Mouse (Mus musculus) splenic B cell, adult 2 months (primary cell): ENCODE results near the gene Cse1l.

Experiments used
- DNase-seq: peaks from one replicate; pipeline ENCODE4 v3.0.0-alpha.2; 2011; ENCODE audit warnings: low read depth, low spot score
- H3K27me3 ChIP-seq: 2 replicates; pipeline ENCODE4 v1.6.1; 2012; ENCODE audit warnings: mild to moderate bottlenecking, low read length, moderate library complexity, mixed read lengths; ENCODE audit not compliant: control insufficient read depth, poor library complexity, insufficient read depth, severe bottlenecking
- H3K36me3 ChIP-seq: 2 replicates; pipeline ENCODE4 v1.6.1; 2012; ENCODE audit warnings: mild to moderate bottlenecking, low read length, moderate library complexity, mixed read lengths; ENCODE audit not compliant: control insufficient read depth, poor library complexity, insufficient read depth, severe bottlenecking

Gene Cse1l

GRCm38 (mm10) chr2:166974177-166974872 is 68.5 kb downstream of the Cse1l start:
- peak; percentile 46 for DNase-seq
- no peaks in the 10 kb centered on the region for H3K27me3 ChIP-seq
- no peaks in the 10 kb centered on the region for H3K36me3 ChIP-seq

- H3K36me3 ChIP-seq, result no peaks in the 10 kb centered on the region
- peak; percentile 32 for DNase-seq
These were observed 70.5 kb downstream of the Cse1l start for GRCm38 (mm10) chr2:166976356-166976755.

GRCm38 (mm10) chr2:166977490-166977889 is 71.7 kb downstream of the Cse1l start:
- no peak for DNase-seq
- H3K27me3 ChIP-seq, result no peaks in the 10 kb centered on the region
- no peaks in the 10 kb centered on the region for H3K36me3 ChIP-seq

More at GRCm38 (mm10) chr2:166976356-166976755, 70.5 kb downstream of the Cse1l start:
- no peaks in the 10 kb centered on the region for H3K27me3 ChIP-seq

- DNase-seq, result peak; percentile 56
- Histone ChIP-seq H3K36me3 (0 out of 2 replicates have a peak, but pooled peaks cover 2% of the 10 kb centered on the region), H3K27me3 (no peaks in the 10 kb centered on the region)
These were observed 74.3 kb downstream of the Cse1l start for GRCm38 (mm10) chr2:166980161-166980560.

GRCm38 (mm10) chr2:166983351-166983894 is 77.6 kb downstream of the Cse1l start:
- peak; percentile 30 for DNase-seq
- H3K27me3 ChIP-seq, result no peaks in the 10 kb centered on the region
- 0 out of 2 replicates have a peak, but pooled peaks cover 2% of the 10 kb centered on the region for H3K36me3 ChIP-seq

GRCm38 (mm10) chr2:166990861-166991260 is 85.0 kb downstream of the Cse1l start:
- Histone ChIP-seq H3K27me3 (no peaks in the 10 kb centered on the region), H3K36me3 (no peaks in the 10 kb centered on the region)
- DNase-seq, result peak; percentile 41

- DNase-seq, result no peak
- no peaks in the 10 kb centered on the region for H3K36me3 ChIP-seq
These were observed 86.1 kb downstream of the Cse1l start for GRCm38 (mm10) chr2:166991945-166992344.

GRCm38 (mm10) chr2:166995021-166995795 is 89.4 kb downstream of the Cse1l start:
- DNase-seq, result peak; percentile 53
- Histone ChIP-seq H3K36me3 (no peaks in the 10 kb centered on the region), H3K27me3 (no peaks in the 10 kb centered on the region)

More at GRCm38 (mm10) chr2:166991945-166992344, 86.1 kb downstream of the Cse1l start:
- H3K27me3 ChIP-seq, result no peaks in the 10 kb centered on the region
